Mouse (Mus musculus) brain, embryonic 14.5 days (tissue): ENCODE results near the gene Trp73.

Experiments used
- CTCF ChIP-seq: fragments of 200-500 bp; IDR thresholded peaks from 2 replicates; pipeline ENCODE4 v1.5.1; 2012; ENCODE audit warnings: inconsistent platforms, mild to moderate bottlenecking, moderate library complexity, borderline replicate concordance; ENCODE audit not compliant: insufficient read depth, insufficient read length; ENCODE audit errors: extremely low read depth
- POLR2A ChIP-seq: fragments of 200-500 bp; IDR thresholded peaks from 2 replicates; pipeline ENCODE4 v1.6.1; 2012; ENCODE audit warnings: mild to moderate bottlenecking, inconsistent platforms, borderline replicate concordance; ENCODE audit not compliant: poor library complexity, insufficient read depth, insufficient read length, severe bottlenecking; ENCODE audit errors: extremely low read depth

- TF ChIP-seq CTCF, result peak; percentile 36; the same call in 1 of the 2 replicates
- no peak for TF ChIP-seq POLR2A
These were observed 69.1 kb downstream of the Trp73 start for GRCm38 (mm10) chr4:154070896-154071295.
